Mouse (Mus musculus) intestine, postnatal 0 days (tissue): Measurements from ENCODE around the gene Scrg1. TPM values are rescaled to one million over a fixed set of nuclear protein-coding genes. Genes with fewer than 3 reads are reported as not detected.
"Not testable (repeated sequence)": the region's sequence is repeated elsewhere in the genome, so short reads cannot be mapped to it uniquely, and the experiment has no call there.

Experiments used
- ATAC-seq: fragments of 200-750 bp; cut with Nextera tagmentation; 2 replicates; pipeline ENCODE4 v1.8.0; 2017; ENCODE audit warnings: mild to moderate bottlenecking, moderate TSS enrichment, moderate library complexity
- H3K27ac ChIP-seq: fragments of 300-500 bp; sonication (generic); 2 replicates; pipeline ENCODE4 v1.5.1; 2014; ENCODE audit warnings: mild to moderate bottlenecking, low read depth, low read length, moderate library complexity
- H3K27me3 ChIP-seq: fragments of 300-500 bp; sonication (generic); replicated peaks from 2 replicates; pipeline ENCODE4 v1.6.1; 2014; ENCODE audit warnings: low read length, mixed read lengths; ENCODE audit not compliant: control insufficient read depth, insufficient read depth
- H3K36me3 ChIP-seq: fragments of 300-500 bp; sonication (generic); 2 replicates; pipeline ENCODE4 v1.6.1; 2014; ENCODE audit warnings: mild to moderate bottlenecking, moderate library complexity; ENCODE audit not compliant: control insufficient read depth, insufficient read depth
- H3K4me1 ChIP-seq: fragments of 300-500 bp; sonication (generic); replicated peaks from 2 replicates; pipeline ENCODE4 v1.6.1; 2014; ENCODE audit warnings: antibody characterized with exemption, low read length, mixed read lengths; ENCODE audit not compliant: control insufficient read depth, insufficient read depth
- H3K4me2 ChIP-seq: fragments of 300-500 bp; sonication (generic); replicated peaks from 2 replicates; pipeline ENCODE4 v1.6.1; 2014; ENCODE audit warnings: low read depth, mild to moderate bottlenecking, moderate library complexity
- H3K4me3 ChIP-seq: fragments of 300-500 bp; sonication (generic); 2 replicates; pipeline ENCODE4 v1.5.1; 2014; ENCODE audit warnings: low read depth, low read length
- H3K9ac ChIP-seq: fragments of 300-500 bp; sonication (generic); 2 replicates; pipeline ENCODE4 v1.6.1; 2014; ENCODE audit warnings: mild to moderate bottlenecking, low read depth, low read length
- H3K9me3 ChIP-seq: fragments of 300-500 bp; sonication (generic); 2 replicates; pipeline ENCODE4 v1.6.1; 2016; ENCODE audit warnings: mixed run types; ENCODE audit not compliant: control insufficient read depth
- CTCF ChIP-seq: sonication (generic); IDR thresholded peaks from 2 replicates; pipeline ENCODE4 v1.5.1; 2016; ENCODE audit warnings: low read depth, mild to moderate bottlenecking, control low read depth, antibody characterized with exemption, moderate library complexity
- WGBS: fragments of 180-500 bp; shearing (Covaris S2); extraction: QIAGEN DNeasy Blood & Tissue Kit; methylation state at CpG from one replicate; pipeline ENCODE4 v1.1.7; 2014; 5-methylcytosine and 5-hydroxymethylcytosine counted together
- polyA plus RNA-seq: library from polyadenylated mRNA; unstranded; fragments of >200 nt; fragmentation: Nextera tagmentation; extraction: Ambion mirVana; gene quantifications from 2 replicates; pipeline ENCODE4 v1.2.1, GENCODE M21; 2015

The Scrg1 gene
- polyA plus RNA-seq, 1 experiment from 2014 or later, result 0.74 TPM

- no peak for TF ChIP-seq CTCF
- Histone ChIP-seq H3K27ac (no peak overlapping the region), H3K27me3 (peaks cover 7% of the 10 kb centered on the region; the same call in 1 of the 2 replicates), H3K4me3 (no peak overlapping the region), H3K9me3 (no peaks in the 10 kb centered on the region), H3K4me2 (no peak overlapping the region), H3K9ac (no peak overlapping the region), H3K36me3 (no peaks in the 10 kb centered on the region), H3K4me1 (no peaks in the 10 kb centered on the region)
- WGBS, result 93% methylated on average over 5 of the region's 5 CpGs
- ATAC-seq, result no peak
Measured at GRCm38 (mm10) chr8:57416827-57417226, 38.9 kb upstream of the Scrg1 start.

DNA sequence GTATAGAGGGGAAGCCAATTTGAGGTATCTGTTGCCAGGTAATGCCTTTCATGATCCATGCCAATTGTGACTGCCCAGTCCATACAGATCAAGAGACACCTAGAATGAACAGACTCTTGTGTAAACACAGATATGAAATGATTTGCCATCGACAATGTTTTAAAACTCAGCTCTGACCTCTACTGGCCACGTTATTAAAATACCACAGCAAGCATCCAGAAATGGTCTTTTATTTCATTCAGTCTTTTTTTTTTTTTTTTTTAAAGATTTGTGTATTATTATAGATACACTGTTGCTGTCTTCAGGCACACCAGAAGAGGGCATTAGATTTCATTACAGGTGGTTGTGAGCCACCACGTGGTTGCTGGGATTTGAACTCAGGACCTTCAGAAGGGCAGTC lies 29.6 kb upstream of the Scrg1 start:
- no peaks in the 10 kb centered on the region for H3K36me3 ChIP-seq
- peak; percentile 70 for TF ChIP-seq CTCF
- ATAC-seq, result no peak
- H3K9me3 ChIP-seq, result no peaks in the 10 kb centered on the region
- H3K9ac ChIP-seq, result no peak overlapping the region
- H3K27ac ChIP-seq, result no peak overlapping the region
- no peak overlapping the region for H3K4me2 ChIP-seq
- H3K4me3 ChIP-seq, result no peak overlapping the region
- H3K27me3 ChIP-seq, result peaks cover 8% of the 10 kb centered on the region; the same call in 1 of the 2 replicates
- WGBS, result 11% methylated on average over 3 of the region's 3 CpGs
- no peaks in the 10 kb centered on the region for H3K4me1 ChIP-seq

- Histone ChIP-seq H3K9me3 (no peaks in the 10 kb centered on the region), H3K4me3 (no peak overlapping the region), H3K27me3 (peaks cover 8% of the 10 kb centered on the region; the same call in 1 of the 2 replicates), H3K9ac (no peak overlapping the region), H3K36me3 (no peaks in the 10 kb centered on the region), H3K4me1 (no peaks in the 10 kb centered on the region), H3K27ac (no peak overlapping the region), H3K4me2 (no peak overlapping the region)
- no peak for TF ChIP-seq CTCF
- WGBS, result 64% methylated on average over 18 of the region's 18 CpGs
- ATAC-seq, result no peak
Measured at GRCm38 (mm10) chr8:57427581-57428366, 27.9 kb upstream of the Scrg1 start.

- Histone ChIP-seq H3K4me2 (no peak overlapping the region), H3K27me3 (peaks cover 8% of the 10 kb centered on the region; the same call in 1 of the 2 replicates), H3K9me3 (no peaks in the 10 kb centered on the region), H3K4me3 (no peak overlapping the region), H3K36me3 (no peaks in the 10 kb centered on the region), H3K27ac (no peak overlapping the region), H3K9ac (no peak overlapping the region), H3K4me1 (no peaks in the 10 kb centered on the region)
- 32% methylated on average over 1 of the region's 1 CpGs for WGBS
- no peak for ATAC-seq
- no peak for TF ChIP-seq CTCF
Measured at GRCm38 (mm10) chr8:57428566-57428965, 27.2 kb upstream of the Scrg1 start.

GRCm38 (mm10) chr8:57429166-57429887 lies 26.4 kb upstream of the Scrg1 start:
- Histone ChIP-seq H3K27ac (no peak overlapping the region), H3K27me3 (peaks cover 8% of the 10 kb centered on the region; the same call in 1 of the 2 replicates), H3K4me2 (peak overlapping the region; percentile 28; the same call in 1 of the 2 replicates), H3K36me3 (no peaks in the 10 kb centered on the region), H3K9me3 (no peaks in the 10 kb centered on the region), H3K4me1 (no peaks in the 10 kb centered on the region), H3K9ac (no peak overlapping the region), H3K4me3 (no peak overlapping the region)
- TF ChIP-seq CTCF, result peak; percentile 81
- no peak for ATAC-seq
- 33% methylated on average over 18 of the region's 18 CpGs for WGBS

- not testable (repeated sequence) for H3K9me3 ChIP-seq, H3K27ac ChIP-seq, ATAC-seq, H3K36me3 ChIP-seq, H3K4me1 ChIP-seq, H3K27me3 ChIP-seq, H3K4me3 ChIP-seq, H3K4me2 ChIP-seq, H3K9ac ChIP-seq
- WGBS, result 69% methylated on average over 5 of the region's 5 CpGs
- TF ChIP-seq CTCF, result 0 out of 2 replicates have a peak, but pooled peaks have one; percentile 6
Measured at GRCm38 (mm10) chr8:57429888-57430274, 25.8 kb upstream of the Scrg1 start.
